Mouse (Mus musculus): ENCODE results near the gene Dpagt1. TPM values are rescaled to one million over a fixed set of nuclear protein-coding genes. Genes with fewer than 3 reads are reported as not detected.

Dpagt1 gene
- total and polyA plus RNA-seq, 3 experiments, result 14.9 to 43.5 TPM; not detected in 1

DNA sequence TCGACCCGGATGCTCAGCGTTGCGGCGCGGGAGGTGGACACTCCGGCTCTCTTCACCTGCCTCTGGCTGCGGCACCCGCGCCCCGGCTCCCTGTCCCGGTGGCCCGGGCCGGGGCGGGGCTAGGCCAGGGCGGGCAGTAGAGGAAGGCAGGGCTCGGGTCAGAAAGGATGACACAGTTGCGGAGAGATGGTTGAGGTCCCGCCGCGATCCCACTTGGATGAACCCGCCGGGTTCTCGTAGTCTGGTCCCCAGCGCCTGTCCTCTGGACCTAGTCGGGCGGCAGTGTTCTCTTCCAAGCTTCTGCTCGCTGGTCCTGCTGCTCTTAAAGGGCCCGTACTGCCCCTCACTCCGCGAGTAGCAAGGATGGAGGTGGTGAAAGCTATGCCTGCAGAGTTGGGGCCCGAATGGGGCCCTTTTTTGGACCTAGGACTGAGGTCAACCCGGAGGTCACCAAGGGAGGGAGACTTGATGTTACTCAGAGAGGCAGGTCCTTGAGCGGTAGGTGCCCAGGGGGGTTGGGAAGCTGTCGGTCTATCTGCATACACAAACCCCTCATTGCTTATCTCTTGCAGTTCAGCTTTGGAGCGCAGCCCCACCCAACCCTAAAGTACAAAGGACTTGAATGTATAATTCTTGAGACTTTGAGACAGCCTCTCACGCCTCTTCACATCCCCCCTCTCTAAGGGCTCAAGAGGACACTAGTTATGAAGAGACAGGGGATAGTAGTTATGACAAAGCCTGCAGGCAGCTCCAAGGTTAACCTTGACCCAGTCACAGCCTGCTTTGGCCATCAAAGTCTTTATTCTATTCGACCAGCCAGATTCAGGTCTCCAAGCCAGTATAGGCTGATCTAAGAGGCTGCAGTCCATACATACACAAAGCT lies 37.5 kb upstream of the Dpagt1 start, which contains the start of gene Abcg4 (continued):
- TF ChIP-seq ZKSCAN1 (IDR thresholded peaks at IDR 0.05; ENCODE audit: low read depth, low read length), result no peak
- TF ChIP-seq MYC (IDR thresholded peaks at IDR 0.05; ENCODE audit: low read depth, low read length), result no peak
- TF ChIP-seq ZC3H11A (IDR thresholded peaks at IDR 0.05; ENCODE audit: low read depth, low read length), result no peak
- no peak; the same call in none of the 2 replicates for TF ChIP-seq MXI1 (IDR thresholded peaks at IDR 0.05; ENCODE audit: low read depth, low read length)
- TF ChIP-seq TBP (IDR thresholded peaks at IDR 0.05; ENCODE audit: low read depth, low read length), result peak; percentile 56; the same call in 1 of the 2 replicates

DNA sequence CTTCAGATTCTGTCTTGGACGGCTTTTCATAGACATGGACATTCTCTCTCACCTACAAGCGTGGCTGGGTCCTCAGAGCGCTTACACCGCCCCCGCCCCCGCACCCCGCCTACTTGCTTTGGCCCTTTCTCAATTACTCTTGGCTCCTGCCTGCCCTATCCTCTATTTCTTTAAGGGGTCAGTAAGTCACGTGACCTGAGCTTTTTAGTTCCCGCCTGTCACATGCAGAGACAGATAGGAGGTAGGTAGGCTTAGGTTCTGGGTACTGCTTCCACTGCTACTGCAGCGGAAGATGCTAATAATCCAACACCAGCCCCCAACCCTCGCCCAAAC lies 36.9 kb upstream of the Dpagt1 start:
- Histone ChIP-seq H3K9me3 (replicated peaks; ENCODE audit: insufficient read depth, low read length) (no peaks in the 10 kb centered on the region), H3K79me2 (ENCODE audit: control insufficient read depth, insufficient read depth, low read length, poor library complexity) (peaks cover 8% of the 10 kb centered on the region; the same call in 1 of the 2 replicates), H3K4me1 (ENCODE audit: control insufficient read depth in 1 of 2, insufficient read depth in 2 of 2, low read length in 2 of 2) (peaks cover 8 to 22% of the 10 kb centered on the region in 2 experiments), H3K9ac (ENCODE audit: control insufficient read depth, low read depth, low read length, poor library complexity, severe bottlenecking) (peak overlapping the region; percentile 50), H3K36me3 (ENCODE audit: control insufficient read depth in 1 of 2, insufficient read depth in 2 of 2, low read length in 2 of 2) (peaks cover 4 to 11% of the 10 kb centered on the region in 2 experiments), H3K27ac (ENCODE audit: control insufficient read depth, low read depth, low read length) (peak overlapping the region; percentile 95), H3K4me3 (ENCODE audit: control insufficient read depth in 1 of 2, insufficient read depth in 1 of 2, low read depth in 2 of 2, low read length in 2 of 2) (peak overlapping the region; percentile 47 to 70; a peak in 3 of 4 replicates), H3K27me3 (ENCODE audit: control insufficient read depth in 1 of 2, insufficient read depth in 2 of 2, low read length in 2 of 2) (no peaks in the 10 kb centered on the region)
- DNase-seq (ENCODE audit: low read depth, low spot score), result peak; percentile 74
- TF ChIP-seq MAFK (IDR thresholded peaks at IDR 0.05; ENCODE audit: borderline replicate concordance, low read depth, low read length), result no peak
- TF ChIP-seq ELF1 (IDR thresholded peaks at IDR 0.05; ENCODE audit: low read depth, low read length), result no peak
- TF ChIP-seq GATA1 (IDR thresholded peaks at IDR 0.05; ENCODE audit: low read depth, low read length), result no peak
- TF ChIP-seq MAX (IDR thresholded peaks at IDR 0.05; ENCODE audit: low read length), result peak; percentile 87
- TF ChIP-seq ETS1 (IDR thresholded peaks at IDR 0.05; ENCODE audit: low read depth, low read length), result 0 out of 2 replicates have a peak, but pooled peaks have one; percentile 21
- TF ChIP-seq BHLHE40 (IDR thresholded peaks at IDR 0.05; ENCODE audit: borderline replicate concordance, low read depth, low read length), result peak; percentile 88
- TF ChIP-seq SMC3 (IDR thresholded peaks at IDR 0.05; ENCODE audit: low read depth, low read length), result no peak
- TF ChIP-seq MEF2A (IDR thresholded peaks at IDR 0.05; ENCODE audit: extremely low read depth, insufficient replicate concordance, low read depth, low read length, poor library complexity, severe bottlenecking), result no peak
- TF ChIP-seq EP300 (IDR thresholded peaks at IDR 0.05; ENCODE audit: low read depth in 1 of 2, low read length in 2 of 2), result no peak
- TF ChIP-seq SIN3A (IDR thresholded peaks at IDR 0.05; ENCODE audit: low read length), result no peak
- no peak for TF ChIP-seq CHD1 (IDR thresholded peaks at IDR 0.05; ENCODE audit: low read depth, low read length)
- TF ChIP-seq KAT2A (conservative IDR thresholded peaks at IDR 0.05; ENCODE audit: low read depth, low read length), result no peak
- TF ChIP-seq ZMIZ1 (IDR thresholded peaks at IDR 0.05; ENCODE audit: low read depth, low read length), result 0 out of 2 replicates have a peak, but pooled peaks have one; percentile 41
- TF ChIP-seq UBTF (IDR thresholded peaks at IDR 0.05; ENCODE audit: borderline replicate concordance, insufficient read depth, low read depth, low read length), result no peak
- TF ChIP-seq POLR2AphosphoS2 (IDR thresholded peaks at IDR 0.05; ENCODE audit: low read length), result peak; percentile 67
- TF ChIP-seq CHD2 (IDR thresholded peaks at IDR 0.05; ENCODE audit: low read length), result no peak
- TF ChIP-seq ZNF384 (IDR thresholded peaks at IDR 0.05; ENCODE audit: low read depth, low read length), result no peak
- no peak for TF ChIP-seq ZC3H11A (IDR thresholded peaks at IDR 0.05; ENCODE audit: low read depth, low read length)
- TF ChIP-seq MAZ (IDR thresholded peaks at IDR 0.05; ENCODE audit: low read depth, low read length), result 0 out of 2 replicates have a peak, but pooled peaks have one; percentile 23
- no peak for TF ChIP-seq POLR2AphosphoS5 (IDR thresholded peaks at IDR 0.05; ENCODE audit: borderline replicate concordance, low read depth, low read length)
- no peak for TF ChIP-seq NRF1 (IDR thresholded peaks at IDR 0.05; ENCODE audit: insufficient read depth, low read depth, low read length, poor library complexity, severe bottlenecking)
- TF ChIP-seq HCFC1 (IDR thresholded peaks at IDR 0.05; ENCODE audit: low read depth, low read length), result 0 out of 2 replicates have a peak, but pooled peaks have one; percentile 29
- TF ChIP-seq E2F4 (IDR thresholded peaks at IDR 0.05; ENCODE audit: borderline replicate concordance, low read depth, low read length), result 0 out of 2 replicates have a peak, but pooled peaks have one; percentile 33
- no peak for TF ChIP-seq TCF12 (IDR thresholded peaks at IDR 0.05; ENCODE audit: low read depth, low read length)
- no peak for TF ChIP-seq GABPA (IDR thresholded peaks at IDR 0.05; ENCODE audit: low read depth, low read length)
- no peak for TF ChIP-seq POLR2A (IDR thresholded peaks at IDR 0.05; ENCODE audit: control insufficient read depth in 1 of 2, insufficient read depth in 1 of 2, low read depth in 1 of 2, low read length in 2 of 2, poor library complexity in 1 of 2)
- TF ChIP-seq RAD21 (IDR thresholded peaks at IDR 0.05; ENCODE audit: low read depth, low read length), result no peak
- 0 out of 2 replicates have a peak, but pooled peaks have one; percentile 3 for TF ChIP-seq TBP (IDR thresholded peaks at IDR 0.05; ENCODE audit: low read depth, low read length)
- TF ChIP-seq JUND (IDR thresholded peaks at IDR 0.05; ENCODE audit: low read depth, low read length), result no peak
- no peak for TF ChIP-seq ZKSCAN1 (IDR thresholded peaks at IDR 0.05; ENCODE audit: low read depth, low read length)
